Mouse (Mus musculus): ENCODE measurements around the gene H2al2b. TPM values are rescaled to one million over a fixed set of nuclear protein-coding genes. Genes with fewer than 3 reads are reported as not detected.
"Not testable (repeated sequence)": the region's sequence is repeated elsewhere in the genome, so short reads cannot be mapped to it uniquely, and the experiment has no call there.

H2al2b gene
- polyA plus RNA-seq (2012; rRNA removed) = not detected in 2 replicates

DNA sequence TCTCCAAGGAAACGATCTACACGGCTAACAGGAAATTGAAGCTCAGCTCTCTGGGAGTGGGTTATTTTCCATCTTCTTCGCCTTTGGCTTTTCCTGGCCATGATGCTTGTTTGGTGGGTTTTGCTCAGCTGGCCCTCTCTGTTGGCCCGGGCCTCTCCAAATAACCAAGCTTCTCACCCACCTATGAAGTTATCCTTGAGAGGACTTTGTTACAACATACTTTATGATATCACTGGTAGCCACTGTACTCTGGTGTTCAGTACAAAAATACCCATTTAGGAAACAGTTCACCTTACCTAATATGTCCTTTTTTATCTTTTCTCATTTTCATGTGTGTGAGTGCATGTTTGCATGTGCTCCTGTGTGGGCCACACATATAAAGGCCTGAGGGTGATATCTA lies at the start of gene H2al2b:
H2al2b (minus strand) TSS at position 101 of the 400 bp plus-strand sequence.
- not testable (repeated sequence) for DNase-seq (ENCODE audit: extremely low spot score in 1 of 2, low spot score in 1 of 2)

Other genes starting within 250 kb of the H2al2b start
- gene H2al2c, start 121.6 kb downstream of the H2al2b start, polyA plus RNA-seq (2012; rRNA removed) = not detected in 2 replicates
- not detected in 2 replicates for gene Sry, start 57.0 kb downstream of the H2al2b start, polyA plus RNA-seq (2012; rRNA removed)
- not detected in 2 replicates for gene Gm4064, start 75.5 kb upstream of the H2al2b start, polyA plus RNA-seq (2012; rRNA removed)
- gene Rbmy, start 110.0 kb upstream of the H2al2b start, polyA plus RNA-seq (2012; rRNA removed) = not detected in 2 replicates
- gene Gm10256, start 110.0 kb upstream of the H2al2b start, polyA plus RNA-seq (2012; rRNA removed) = not detected in 2 replicates
- 0.10 TPM in 1 of 2 replicates, not detected in the other for gene Gm10352, start 180.3 kb upstream of the H2al2b start, polyA plus RNA-seq (2012; rRNA removed)
- not detected in 2 replicates for gene Gm29289, start 211.9 kb upstream of the H2al2b start, polyA plus RNA-seq (2012; rRNA removed)

All from frontal cortex, adult 2 months (tissue).